ENCODE assay signal across 16 mouse cellular contexts in the genomic region with DNA sequence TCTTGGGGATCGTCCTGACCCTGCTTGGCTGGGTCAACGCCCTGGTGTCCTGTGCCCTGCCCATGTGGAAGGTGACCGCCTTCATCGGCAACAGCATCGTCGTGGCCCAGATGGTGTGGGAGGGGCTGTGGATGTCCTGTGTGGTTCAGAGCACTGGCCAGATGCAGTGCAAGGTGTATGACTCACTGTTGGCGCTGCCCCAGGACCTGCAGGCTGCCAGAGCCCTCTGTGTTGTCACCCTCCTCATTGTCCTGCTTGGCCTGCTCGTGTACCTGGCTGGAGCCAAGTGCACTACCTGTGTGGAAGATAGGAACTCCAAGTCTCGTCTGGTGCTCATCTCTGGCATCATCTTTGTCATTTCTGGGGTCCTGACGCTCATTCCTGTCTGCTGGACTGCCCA. TPM values are rescaled to one million over a fixed set of nuclear protein-coding genes. Genes with fewer than 3 reads are reported as not detected.
DNase-seq lines count a peak whose midpoint lies in the region; ATAC-seq and TF ChIP-seq lines count a peak whose summit lies in the region.
"Had no signal": no experiment of that assay in that cellular context is flagged by ENCODE, and none has a peak within 500 bp of the region (broad histone marks: within the 10 kb centered on the region; RNA-seq: fewer than 3 reads in every experiment).

No protein-coding gene starts in this region.

- TF ChIP-seq POLR2A in lung, adult 2 months (IDR thresholded peaks at IDR 0.05; ENCODE audit: borderline replicate concordance, extremely low read depth, low read depth, low read length), result no peak

- H3K36me3 ChIP-seq in lung, embryonic 15.5 days, result no peaks in the 10 kb centered on the region
- H3K36me3 ChIP-seq in embryonic facial prominence, embryonic 13.5 days, result no peaks in the 10 kb centered on the region
- H3K36me3 ChIP-seq in stomach, embryonic 15.5 days, result no peaks in the 10 kb centered on the region
- H3K36me3 ChIP-seq: liver, embryonic 13.5 days; midbrain, embryonic 10.5 days; neural tube, embryonic 12.5 days had no signal

- peak overlapping the region; percentile 52 for H3K4me2 ChIP-seq in lung, embryonic 15.5 days
- H3K4me2 ChIP-seq in embryonic facial prominence, embryonic 13.5 days, result peak overlapping the region; percentile 51
- H3K4me2 ChIP-seq in stomach, embryonic 15.5 days, result peak overlapping the region; percentile 42
- H3K4me2 ChIP-seq: liver, embryonic 13.5 days; neural tube, embryonic 12.5 days had no signal

- WGBS in lung, embryonic 15.5 days, result 50% methylated on average over 10 of the region's 10 CpGs
- WGBS in lung, adult 2 months, result 64% methylated on average over 10 of the region's 10 CpGs
- 73% methylated on average over 10 of the region's 10 CpGs for WGBS in embryonic facial prominence, embryonic 13.5 days
- WGBS in stomach, embryonic 15.5 days, result 58% methylated on average over 10 of the region's 10 CpGs

- DNase-seq in cerebellum, adult 11 months, result peak; percentile 25
- DNase-seq in cerebellum, adult 18-20 months, result no peak
- DNase-seq in lung, adult 2 months, result no peak
- no peak for DNase-seq in layer of hippocampus, postnatal 10 days (ENCODE audit: low spot score in 2 of 2)
- DNase-seq in thymus, postnatal 14 days, result no peak
- DNase-seq: embryo, embryonic 11 days; liver, embryonic 13.5 days had no signal

- no peak overlapping the region for H3K9ac ChIP-seq in lung, embryonic 15.5 days
- no peak overlapping the region for H3K9ac ChIP-seq in embryonic facial prominence, embryonic 13.5 days
- H3K9ac ChIP-seq in stomach, embryonic 15.5 days, result no peak overlapping the region
- H3K9ac ChIP-seq: liver, embryonic 13.5 days; neural tube, embryonic 12.5 days had no signal

- H3K9me3 ChIP-seq in lung, embryonic 15.5 days, result no peaks in the 10 kb centered on the region
- H3K9me3 ChIP-seq in embryonic facial prominence, embryonic 13.5 days, result no peaks in the 10 kb centered on the region
- H3K9me3 ChIP-seq in stomach, embryonic 15.5 days, result no peaks in the 10 kb centered on the region
- H3K9me3 ChIP-seq: liver, embryonic 13.5 days; midbrain, embryonic 10.5 days; neural tube, embryonic 12.5 days had no signal

- peak overlapping the region; percentile 41; the same call in 1 of the 2 replicates for H3K4me3 ChIP-seq in lung, embryonic 15.5 days
- no peak overlapping the region for H3K4me3 ChIP-seq in lung, adult 2 months (replicated peaks; ENCODE audit: extremely low read depth, low read depth, low read length)
- peak overlapping the region; percentile 31; the same call in 1 of the 2 replicates for H3K4me3 ChIP-seq in embryonic facial prominence, embryonic 13.5 days
- H3K4me3 ChIP-seq in stomach, embryonic 15.5 days (replicated peaks), result 0 out of 2 replicates have a peak overlapping the region, but pooled peaks have one; percentile 1
- H3K4me3 ChIP-seq: liver, embryonic 13.5 days; midbrain, embryonic 10.5 days; neural tube, embryonic 12.5 days had no signal

- no peak overlapping the region for H3K27ac ChIP-seq in lung, embryonic 15.5 days
- no peak overlapping the region for H3K27ac ChIP-seq in embryonic facial prominence, embryonic 13.5 days
- peak overlapping the region; percentile 19; the same call in 1 of the 2 replicates for H3K27ac ChIP-seq in stomach, embryonic 15.5 days
- H3K27ac ChIP-seq: liver, embryonic 13.5 days; midbrain, embryonic 10.5 days; neural tube, embryonic 12.5 days had no signal

- ATAC-seq in lung, embryonic 15.5 days (ENCODE audit: borderline replicate concordance, extremely low read depth, low FRiP score, low TSS enrichment), result no peak
- no peak for ATAC-seq in embryonic facial prominence, embryonic 13.5 days (ENCODE audit: insufficient number of reproducible peaks, insufficient read depth, low FRiP score, low TSS enrichment, low read depth)
- peak; percentile 21; the same call in 1 of the 2 replicates for ATAC-seq in stomach, embryonic 15.5 days (ENCODE audit: insufficient read depth, low FRiP score, low read depth)
- ATAC-seq: forebrain, embryonic 14.5 days had no signal

- no peak for TF ChIP-seq CTCF in lung, adult 2 months (IDR thresholded peaks at IDR 0.05; ENCODE audit: insufficient read depth, low read length)

- H3K4me1 ChIP-seq in lung, embryonic 15.5 days, result peaks cover 52% of the 10 kb centered on the region
- H3K4me1 ChIP-seq in lung, adult 2 months (ENCODE audit: control insufficient read depth, insufficient read depth, low read length), result no peaks in the 10 kb centered on the region
- H3K4me1 ChIP-seq in embryonic facial prominence, embryonic 13.5 days, result peaks cover 32% of the 10 kb centered on the region
- H3K4me1 ChIP-seq in stomach, embryonic 15.5 days, result peaks cover 43% of the 10 kb centered on the region

- peaks cover 64% of the 10 kb centered on the region for H3K27me3 ChIP-seq in lung, embryonic 15.5 days
- H3K27me3 ChIP-seq in embryonic facial prominence, embryonic 13.5 days, result peaks cover 87% of the 10 kb centered on the region
- H3K27me3 ChIP-seq in stomach, embryonic 15.5 days (replicated peaks), result peaks cover 37% of the 10 kb centered on the region

RNA-seq across cellular contexts. Expression of a gene that starts 2.0 kb away (rescaled TPM):
- 237 and 246 TPM in 2 replicates for polyA plus RNA-seq in lung, embryonic 15.5 days (2015; fragmentation: Nextera tagmentation; extraction: Ambion mirVana)
- polyA plus RNA-seq in lung, adult 2 months (2012; rRNA removed), result 0.57 and 0.86 TPM in 2 replicates
- 34.8 and 47.1 TPM in 2 replicates for polyA plus RNA-seq in embryonic facial prominence, embryonic 13.5 days (2015; fragmentation: Nextera tagmentation; extraction: Ambion mirVana)
- polyA plus RNA-seq in stomach, embryonic 15.5 days (2015; fragmentation: Nextera tagmentation; extraction: Ambion mirVana), result 92.7 and 122 TPM in 2 replicates
- under 1 TPM; 0.22 to 0.25 TPM for total RNA-seq in layer of hippocampus, postnatal 10 days (2021)
- total RNA-seq: hematopoietic stem cell, adult 5-6 weeks; layer of hippocampus, adult 18-20 months; left cerebral cortex, postnatal 14 days had no signal

RNA-seq across cellular contexts. Expression of a gene that starts 2.7 kb away (rescaled TPM):
- polyA plus RNA-seq in lung, embryonic 15.5 days (2015; fragmentation: Nextera tagmentation; extraction: Ambion mirVana), result 4.4 and 4.8 TPM in 2 replicates
- polyA plus RNA-seq in lung, adult 2 months (2012; rRNA removed), result 0.07 and 0.08 TPM in 2 replicates
- 8.7 and 14.3 TPM in 2 replicates for polyA plus RNA-seq in embryonic facial prominence, embryonic 13.5 days (2015; fragmentation: Nextera tagmentation; extraction: Ambion mirVana)
- polyA plus RNA-seq in stomach, embryonic 15.5 days (2015; fragmentation: Nextera tagmentation; extraction: Ambion mirVana), result 1.8 and 2.4 TPM in 2 replicates
- under 1 TPM in 1 of 2 experiments, not detected in 1; 0.57 TPM for total RNA-seq in layer of hippocampus, postnatal 10 days (2021)
- total RNA-seq: hematopoietic stem cell, adult 5-6 weeks; layer of hippocampus, adult 18-20 months had no signal
- polyA plus RNA-seq: liver, embryonic 13.5 days had no signal

RNA-seq across cellular contexts. Expression of a gene that starts 3.8 kb away (rescaled TPM):
- 26.8 and 28.5 TPM in 2 replicates for polyA plus RNA-seq in lung, embryonic 15.5 days (2015; fragmentation: Nextera tagmentation; extraction: Ambion mirVana)
- 32.4 and 39.7 TPM in 2 replicates for polyA plus RNA-seq in lung, adult 2 months (2012; rRNA removed)
- 10.4 and 13.1 TPM in 2 replicates for polyA plus RNA-seq in embryonic facial prominence, embryonic 13.5 days (2015; fragmentation: Nextera tagmentation; extraction: Ambion mirVana)
- 23.8 and 25.4 TPM in 2 replicates for polyA plus RNA-seq in stomach, embryonic 15.5 days (2015; fragmentation: Nextera tagmentation; extraction: Ambion mirVana)
- 1 to 10 TPM; 6.8 to 7.2 TPM for total RNA-seq in layer of hippocampus, postnatal 10 days (2021)

RNA-seq across cellular contexts. Expression of a gene that starts 7.4 kb away (rescaled TPM):
- 48.3 and 49.1 TPM in 2 replicates for polyA plus RNA-seq in lung, embryonic 15.5 days (2015; fragmentation: Nextera tagmentation; extraction: Ambion mirVana)
- 18.1 and 20.6 TPM in 2 replicates for polyA plus RNA-seq in lung, adult 2 months (2012; rRNA removed)
- polyA plus RNA-seq in embryonic facial prominence, embryonic 13.5 days (2015; fragmentation: Nextera tagmentation; extraction: Ambion mirVana), result 46.6 and 53.5 TPM in 2 replicates
- 37.8 and 39.9 TPM in 2 replicates for polyA plus RNA-seq in stomach, embryonic 15.5 days (2015; fragmentation: Nextera tagmentation; extraction: Ambion mirVana)
- total RNA-seq in layer of hippocampus, postnatal 10 days (2021), result 10 to 100 TPM; 11.4 to 12.9 TPM

RNA-seq across cellular contexts. Expression of a gene that starts 7.7 kb away (rescaled TPM):
- 59.5 and 64.5 TPM in 2 replicates for polyA plus RNA-seq in lung, embryonic 15.5 days (2015; fragmentation: Nextera tagmentation; extraction: Ambion mirVana)
- polyA plus RNA-seq in lung, adult 2 months (2012; rRNA removed), result 284 and 321 TPM in 2 replicates
- polyA plus RNA-seq in embryonic facial prominence, embryonic 13.5 days (2015; fragmentation: Nextera tagmentation; extraction: Ambion mirVana), result 64.0 and 79.4 TPM in 2 replicates
- polyA plus RNA-seq in stomach, embryonic 15.5 days (2015; fragmentation: Nextera tagmentation; extraction: Ambion mirVana), result 73.7 and 84.8 TPM in 2 replicates
- 100 to 1,000 TPM; 137 to 148 TPM for total RNA-seq in layer of hippocampus, postnatal 10 days (2021)

Comparison
In these comparisons a context has a peak if more than half of its experiments do, and no peak if none do; other contexts are left out.
1. RNA of a gene that starts 2.0 kb away (polyA plus RNA-seq): 237 to 246 TPM in lung, embryonic 15.5 days, 92.7 to 122 TPM in stomach, embryonic 15.5 days and 34.8 to 47.1 TPM in embryonic facial prominence, embryonic 13.5 days; 0.57 to 0.86 TPM in lung, adult 2 months; every median in the first group is over 10 times any median in the second.
2. Peak in every context shown above with its lines, with median percentiles within 50 percentile points of each other: H3K4me2 ChIP-seq.